Mouse (Mus musculus) ES-E14 (cell line): ENCODE measurements at regions not wholly inside any gene's neighbourhood (a gene's known extent, or its start where the extent isn't known, plus 50 kb on each side); places are given as distances from the start of the nearest gene placed in this dataset.

Experiments used
- CHD2 ChIP-seq: IDR thresholded peaks from 2 replicates; pipeline ENCODE4 v1.6.1; 2014; ENCODE audit warnings: mild to moderate bottlenecking, low read depth, low read length, inconsistent platforms
- ZNF384 ChIP-seq: IDR thresholded peaks from 2 replicates; pipeline ENCODE4 v1.6.1; 2012; ENCODE audit warnings: low read depth, low read length, inconsistent platforms

DNA sequence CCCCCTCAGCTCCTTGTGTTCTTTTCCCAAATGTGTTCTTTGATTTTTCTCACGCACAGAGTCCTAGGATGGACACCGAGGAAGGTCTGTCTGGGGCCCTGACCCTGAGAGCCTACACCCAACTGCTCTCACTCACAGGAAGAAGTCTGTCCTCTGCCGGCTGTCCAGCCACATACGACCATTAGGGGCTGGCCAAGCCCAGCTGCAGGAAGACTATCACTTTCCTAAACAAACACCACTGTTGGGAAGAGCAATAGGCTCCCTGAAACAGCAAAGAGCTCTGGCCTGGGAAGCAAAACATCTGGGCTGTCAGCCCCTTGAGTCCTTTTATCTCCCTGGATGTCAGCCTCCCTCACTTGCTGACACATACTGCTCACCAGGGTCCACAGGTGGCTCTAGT is 224.8 kb upstream of the Far2 start:
- no peak for TF ChIP-seq ZNF384
- TF ChIP-seq CHD2 = no peak
